Mouse (Mus musculus): ENCODE data around the gene Kmt2c.

DNA sequence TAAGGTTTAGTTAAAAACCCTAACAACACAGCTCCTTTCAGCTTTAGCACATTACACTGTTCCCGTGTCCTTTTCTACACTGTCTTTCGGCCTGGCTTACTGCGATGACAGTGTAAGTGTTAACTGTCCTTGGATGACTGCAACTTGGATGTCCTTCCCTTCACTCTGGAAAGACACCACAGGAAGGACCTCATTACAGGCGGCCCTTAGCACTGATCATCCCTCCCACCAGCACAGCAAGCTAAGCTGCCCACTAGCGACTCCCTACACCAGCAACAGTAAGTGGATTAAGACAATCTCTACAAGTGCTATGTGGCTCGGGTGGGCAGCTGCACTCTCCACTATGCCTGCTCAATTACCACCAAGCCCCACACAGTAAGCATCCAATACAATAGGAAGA is 222.2 kb downstream of the Kmt2c start:
- TF ChIP-seq GATA1 (IDR thresholded peaks at IDR 0.05; ENCODE audit: borderline replicate concordance, low read length) (no peak), CTCF (IDR thresholded peaks at IDR 0.05; ENCODE audit: low read depth, low read length) (no peak)
